Mouse (Mus musculus) spleen, adult 10 weeks (tissue): ENCODE results near the gene Cst6. TPM values are rescaled to one million over a fixed set of nuclear protein-coding genes. Genes with fewer than 3 reads are reported as not detected.

Experiments used
- polyA plus RNA-seq: library from polyadenylated mRNA; stranded (reverse); fragments of 350-450 nt; fragmentation: Illumina TruSeq; extraction: RNeasy Lipid Tissue Mini Kit (QIAGEN cat#74804); gene quantifications from one replicate; pipeline ENCODE4 v1.2.3, GENCODE M21; 2015; ENCODE audit warnings: low replicate concordance; ENCODE audit not compliant: insufficient read depth

Gene Cst6
- not detected for polyA plus RNA-seq

GRCm38 (mm10) chr19:5349502-5349873 is at the start of gene Cst6:
TSS of gene Cst6 (minus strand) at chr19:5349574.

DNA sequence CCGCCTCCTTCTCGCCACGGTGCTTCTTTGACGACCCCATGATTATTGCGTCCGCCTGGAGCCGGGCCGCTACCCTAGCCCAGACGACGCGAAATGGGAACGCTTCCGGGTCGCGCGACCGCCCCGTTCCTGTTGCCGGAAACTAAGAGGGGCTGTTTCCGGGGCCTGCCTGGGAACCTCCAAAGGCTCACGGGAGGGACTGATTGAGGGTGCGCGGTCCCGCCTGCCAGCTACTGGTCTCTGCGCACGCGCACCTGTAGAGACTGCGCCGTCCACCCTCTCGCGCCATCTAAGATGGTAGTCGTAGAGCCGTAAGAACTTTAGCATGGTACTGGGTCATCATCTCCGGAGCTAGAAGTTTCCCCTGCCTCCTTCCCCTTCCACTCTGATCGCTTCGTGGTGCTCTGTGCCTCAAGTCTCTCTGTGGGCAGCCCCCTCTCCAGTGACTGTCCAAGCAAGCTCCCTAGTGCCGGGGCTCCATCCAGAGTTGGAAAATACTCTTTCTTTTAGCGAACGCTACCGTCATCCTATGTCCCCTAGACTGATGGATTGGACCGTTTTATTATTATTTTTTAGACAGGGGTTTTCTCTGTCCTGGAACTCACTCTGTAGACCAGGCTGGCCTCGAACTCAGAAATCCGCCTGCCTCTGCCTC is 39.3 kb upstream of the Cst6 start, which contains the start of gene Sart1:
TSS of gene Sart1 (minus strand) at position 116 of the 655 bp plus-strand sequence.

DNA sequence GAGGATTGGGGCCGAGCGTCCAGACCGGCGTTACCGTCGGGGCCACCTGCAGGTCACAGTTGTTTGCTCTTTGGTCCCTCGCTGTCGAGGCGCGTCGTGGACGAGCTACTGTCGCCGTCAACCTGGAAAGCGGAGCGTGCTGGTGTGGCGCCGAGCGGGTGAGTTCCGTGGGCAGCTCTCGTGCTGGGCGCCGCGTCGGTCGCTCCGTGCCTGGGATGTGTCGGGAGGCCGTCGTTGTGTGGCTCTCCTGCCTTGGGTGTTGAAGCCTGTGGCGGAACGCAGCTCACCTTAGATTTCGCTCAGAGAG is 17.6 kb upstream of the Cst6 start, which contains the start of gene Banf1:
TSS of gene Banf1 (minus strand) at position 116 of the 307 bp plus-strand sequence.

DNA sequence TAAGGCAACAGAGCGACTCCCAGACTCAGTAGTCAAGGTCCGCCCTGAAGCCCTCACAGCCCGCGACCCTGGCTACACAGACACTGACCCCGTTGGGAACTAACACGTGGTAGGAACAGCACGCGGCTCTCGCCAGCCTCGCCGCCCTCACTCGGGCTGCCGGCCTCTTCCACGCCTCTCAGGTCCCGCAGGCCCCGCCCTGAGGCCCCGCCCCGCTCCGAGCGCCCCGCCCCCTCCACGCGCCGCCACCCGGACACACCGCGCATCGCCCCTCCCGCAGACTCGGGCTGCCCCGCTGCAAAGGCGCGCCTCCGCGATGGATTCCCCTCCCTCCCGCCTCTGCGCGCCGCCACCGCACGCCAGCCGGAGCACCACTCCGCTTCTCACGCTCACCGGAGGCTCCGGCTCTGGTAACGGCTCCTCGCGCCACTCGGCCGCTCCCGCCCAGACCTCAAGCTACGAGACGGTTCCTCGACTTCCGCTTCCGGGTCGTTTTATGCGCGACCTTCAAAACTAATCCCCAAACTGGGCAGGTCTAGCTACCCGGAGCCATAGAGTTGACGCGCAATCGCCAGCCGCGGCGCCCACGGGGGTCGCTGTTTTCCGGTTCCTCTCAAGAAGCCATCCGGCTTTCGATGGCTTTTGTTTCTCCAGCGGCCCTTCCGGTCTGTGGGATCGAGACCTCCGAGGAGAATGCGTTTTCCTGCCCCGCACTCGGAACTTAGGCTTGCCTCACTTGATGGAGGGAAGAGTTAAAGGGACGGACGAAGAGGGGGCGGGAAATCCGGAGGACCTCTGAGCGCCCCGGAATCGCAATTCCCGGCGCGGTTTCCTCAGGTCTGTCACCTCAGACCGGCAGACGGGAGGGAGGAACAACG is 17.0 kb upstream of the Cst6 start, which contains the start of gene Eif1ad:
TSS of gene Eif1ad (plus strand) at position 567 of the 878 bp plus-strand sequence.

GRCm38 (mm10) chr19:5335441-5335840 is 13.9 kb downstream of the Cst6 start, which contains the start of gene Catsper1:
TSS of gene Catsper1 (plus strand) at chr19:5335741.

DNA sequence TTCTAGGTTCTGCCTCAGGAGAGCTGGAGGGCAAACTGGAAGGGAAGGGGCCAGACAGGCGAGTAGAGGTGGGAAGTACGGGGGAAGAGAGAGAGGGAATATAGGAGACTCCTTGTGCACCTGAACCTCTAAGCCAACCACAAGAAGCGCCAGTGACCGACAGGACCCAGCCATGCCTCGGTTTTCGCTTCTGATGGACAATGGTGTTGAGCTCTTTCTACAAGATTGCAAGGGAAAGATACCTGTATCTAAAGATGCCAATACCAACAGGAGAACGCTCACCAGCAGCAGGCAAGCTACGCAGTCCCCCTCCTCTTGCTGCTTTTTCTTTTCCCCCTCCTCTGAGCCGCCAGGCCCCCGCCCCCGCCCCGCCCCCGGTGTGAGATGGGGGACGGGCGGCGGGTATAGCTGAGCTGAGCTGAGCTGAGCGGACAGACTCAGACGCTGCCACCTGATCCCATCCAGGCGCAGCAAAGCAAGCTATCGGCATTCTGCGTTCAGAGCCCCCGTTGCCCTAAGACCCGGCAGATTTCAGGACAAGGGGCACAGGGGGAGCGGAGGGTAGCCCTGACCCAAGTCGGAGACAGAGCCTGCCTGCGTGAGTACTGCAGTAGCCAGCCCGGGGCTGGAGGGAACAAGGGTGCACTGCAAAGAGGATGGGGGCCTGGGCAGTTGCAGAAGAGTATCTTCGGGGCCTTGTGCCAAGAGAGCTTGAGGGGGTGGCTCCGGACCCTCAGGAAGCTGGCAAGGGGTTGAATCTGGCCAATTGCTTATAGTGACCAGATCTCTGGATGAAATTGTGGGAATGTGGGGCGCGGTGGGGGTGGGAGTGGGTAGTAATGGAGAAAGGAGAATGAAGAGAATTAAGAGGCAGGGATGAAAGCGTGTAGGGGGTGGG is 51.2 kb downstream of the Cst6 start, which contains the start of gene Gal3st3:
TSS of gene Gal3st3 (plus strand) at position 429 of the 898 bp plus-strand sequence.

DNA sequence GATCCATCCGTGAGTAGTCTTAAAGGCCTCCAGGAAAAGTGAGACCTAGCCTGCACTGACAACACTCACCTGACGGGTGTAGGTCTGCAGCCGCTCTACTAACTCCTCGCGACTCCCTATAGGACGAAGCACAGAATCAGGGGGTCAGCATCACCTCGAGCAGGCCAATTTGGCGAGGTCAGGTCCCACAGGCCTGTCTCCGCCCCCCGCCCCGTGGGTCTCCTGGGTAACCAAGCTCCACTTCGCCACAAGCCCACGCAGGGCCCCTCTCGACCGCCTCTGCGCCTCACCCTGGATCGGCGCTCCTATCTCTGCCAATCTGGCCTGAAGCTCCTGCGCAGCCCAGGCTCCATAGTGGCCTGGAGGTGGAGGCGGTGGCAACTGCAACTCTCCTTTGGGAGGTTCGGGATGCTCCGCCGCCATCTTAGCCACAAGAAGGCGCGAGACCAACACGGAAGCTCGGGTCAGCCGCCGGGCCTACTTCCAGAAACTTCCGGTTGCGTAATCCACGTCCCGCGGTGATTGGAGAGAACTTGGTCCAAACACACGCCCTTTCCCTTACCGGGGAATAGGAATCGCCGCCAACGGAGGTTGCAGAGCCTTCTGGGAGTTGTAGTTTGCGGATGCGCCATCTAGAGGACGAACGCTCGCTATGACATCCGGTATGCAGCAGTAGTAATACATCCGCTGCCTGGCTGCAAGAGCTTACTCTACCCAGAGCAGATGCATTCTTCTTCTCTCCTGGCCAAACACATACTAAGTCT is 54.2 kb downstream of the Cst6 start, which contains the start of gene Sf3b2:
TSS of gene Sf3b2 (minus strand) at position 484 of the 764 bp plus-strand sequence.

Other genes starting within 250 kb of the Cst6 start
- 50.7 TPM for gene Rab1b, start 242.5 kb downstream of the Cst6 start, polyA plus RNA-seq
- gene Klc2, start 231.0 kb downstream of the Cst6 start, polyA plus RNA-seq, result 9.6 TPM
- gene Pacs1, start 76.5 kb downstream of the Cst6 start, polyA plus RNA-seq, result 26.8 TPM
- 171 TPM for gene Sf3b2, start 54.1 kb downstream of the Cst6 start, polyA plus RNA-seq
- 0.18 TPM for gene Gal3st3, start 51.2 kb downstream of the Cst6 start, polyA plus RNA-seq
- gene Catsper1, start 13.8 kb downstream of the Cst6 start, polyA plus RNA-seq, result not detected
- 39.4 TPM for gene Eif1ad, start 17.2 kb upstream of the Cst6 start, polyA plus RNA-seq
- gene Banf1, start 17.6 kb upstream of the Cst6 start, polyA plus RNA-seq, result 122 TPM
- 46.2 TPM for gene Sart1, start 39.1 kb upstream of the Cst6 start, polyA plus RNA-seq
- not detected for gene Tsga10ip, start 53.0 kb upstream of the Cst6 start, polyA plus RNA-seq
- gene Drap1, start 75.4 kb upstream of the Cst6 start, polyA plus RNA-seq, result 91.5 TPM
- gene AI837181, start 75.6 kb upstream of the Cst6 start, polyA plus RNA-seq, result 13.6 TPM
- not detected for gene Fosl1, start 98.0 kb upstream of the Cst6 start, polyA plus RNA-seq
- gene Ccdc85b, start 108.3 kb upstream of the Cst6 start, polyA plus RNA-seq, result 1.9 TPM
- 48.7 TPM for gene Fibp, start 111.0 kb upstream of the Cst6 start, polyA plus RNA-seq
- gene Ctsw, start 118.9 kb upstream of the Cst6 start, polyA plus RNA-seq, result 42.6 TPM
- 4.0 TPM for gene Efemp2, start 124.4 kb upstream of the Cst6 start, polyA plus RNA-seq
- gene Mus81, start 138.8 kb upstream of the Cst6 start, polyA plus RNA-seq, result 11.7 TPM
- gene Cfl1, start 140.9 kb upstream of the Cst6 start, polyA plus RNA-seq, result 1,502 TPM
- gene 1700020D05Rik, start 154.2 kb upstream of the Cst6 start, polyA plus RNA-seq, result 2.5 TPM
- 11.0 TPM for gene Snx32, start 161.0 kb upstream of the Cst6 start, polyA plus RNA-seq
- not detected for gene Ovol1, start 211.1 kb upstream of the Cst6 start, polyA plus RNA-seq
- 1.7 TPM for gene Ap5b1, start 218.5 kb upstream of the Cst6 start, polyA plus RNA-seq